22 mouse cellular contexts compared by ENCODE assay signal in the genomic region with DNA sequence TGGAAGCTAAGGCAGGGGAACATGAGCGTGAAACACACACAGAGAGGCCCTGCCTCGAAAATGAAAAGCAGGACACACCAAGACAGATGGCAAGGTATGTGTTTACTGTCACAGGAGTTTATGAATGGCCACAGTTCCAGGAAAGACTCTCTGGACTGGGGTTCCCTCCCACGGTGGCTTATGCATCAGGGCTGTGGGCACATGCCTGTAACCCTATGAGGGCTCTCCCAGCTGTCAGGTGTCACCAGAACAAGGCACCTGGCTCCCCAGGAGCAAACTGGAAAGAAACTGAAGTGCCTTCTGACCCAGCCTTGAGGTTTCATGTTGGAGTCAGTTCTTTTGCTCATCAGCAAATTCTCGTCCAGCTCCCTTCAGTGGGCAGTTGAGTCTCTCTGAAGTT.
A peak's percentile ranks its signal among the peaks of the same experiment; 100 is the strongest.
DNase-seq lines count a peak whose midpoint lies in the region; ATAC-seq and TF ChIP-seq lines count a peak whose summit lies in the region.
"Had no signal": no experiment of that assay in that cellular context is flagged by ENCODE, and none has a peak within 500 bp of the region (broad histone marks: within the 10 kb centered on the region; RNA-seq: fewer than 3 reads in every experiment).

No protein-coding gene starts in this region.

- no peaks in the 10 kb centered on the region for H3K27me3 ChIP-seq in hindbrain, embryonic 10.5 days (ENCODE audit: insufficient read depth, poor library complexity, severe bottlenecking)
- H3K27me3 ChIP-seq in hindbrain, postnatal 0 days (ENCODE audit: insufficient read depth, low read length), result no peaks in the 10 kb centered on the region
- peaks cover 5% of the 10 kb centered on the region; the same call in 1 of the 2 replicates for H3K27me3 ChIP-seq in limb, embryonic 10.5 days (ENCODE audit: low read depth, poor library complexity, severe bottlenecking)
- H3K27me3 ChIP-seq: embryonic facial prominence, embryonic 12.5 days; Patski had no signal

- no peaks in the 10 kb centered on the region for H3K9me3 ChIP-seq in hindbrain, embryonic 10.5 days
- no peaks in the 10 kb centered on the region for H3K9me3 ChIP-seq in hindbrain, postnatal 0 days (ENCODE audit: low read length)
- no peaks in the 10 kb centered on the region for H3K9me3 ChIP-seq in limb, embryonic 10.5 days (replicated peaks)
- H3K9me3 ChIP-seq: embryonic facial prominence, embryonic 10.5 days; embryonic facial prominence, embryonic 12.5 days; forebrain, embryonic 13.5 days; forebrain, embryonic 15.5 days; G1E had no signal

- ATAC-seq in hindbrain, postnatal 0 days, result no peak
- no peak for ATAC-seq in granulocyte monocyte progenitor cell, adult 5-6 weeks (replicated peaks; ENCODE audit: poor library complexity, severe bottlenecking)
- ATAC-seq: activated CD4-positive, CD25-positive, alpha-beta regulatory T cell, adult 4 months; forebrain, embryonic 13.5 days; forebrain, embryonic 15.5 days; forebrain, postnatal 0 days; Patski had no signal

- H3K27ac ChIP-seq in hindbrain, embryonic 10.5 days, result peak overlapping the region; percentile 36
- no peak overlapping the region for H3K27ac ChIP-seq in hindbrain, postnatal 0 days
- H3K27ac ChIP-seq in limb, embryonic 10.5 days, result no peak overlapping the region
- H3K27ac ChIP-seq: embryonic facial prominence, embryonic 10.5 days; embryonic facial prominence, embryonic 12.5 days; forebrain, embryonic 13.5 days; forebrain, embryonic 15.5 days had no signal

- H3K4me3 ChIP-seq in hindbrain, embryonic 10.5 days, result no peak overlapping the region
- H3K4me3 ChIP-seq in hindbrain, postnatal 0 days (ENCODE audit: low read length), result no peak overlapping the region
- no peak overlapping the region for H3K4me3 ChIP-seq in limb, embryonic 10.5 days
- H3K4me3 ChIP-seq: embryonic facial prominence, embryonic 10.5 days; embryonic facial prominence, embryonic 12.5 days; forebrain, embryonic 13.5 days; forebrain, embryonic 15.5 days had no signal

- no peak overlapping the region for H3K9ac ChIP-seq in hindbrain, postnatal 0 days (replicated peaks; ENCODE audit: low read length)
- H3K9ac ChIP-seq: embryonic facial prominence, embryonic 12.5 days; forebrain, embryonic 13.5 days; forebrain, embryonic 15.5 days; forebrain, postnatal 0 days had no signal

- H3K36me3 ChIP-seq in hindbrain, embryonic 10.5 days, result no peaks in the 10 kb centered on the region
- no peaks in the 10 kb centered on the region for H3K36me3 ChIP-seq in hindbrain, postnatal 0 days (ENCODE audit: insufficient read depth, low read length)
- H3K36me3 ChIP-seq in limb, embryonic 10.5 days, result no peaks in the 10 kb centered on the region
- H3K36me3 ChIP-seq: embryonic facial prominence, embryonic 10.5 days; embryonic facial prominence, embryonic 12.5 days; forebrain, embryonic 15.5 days; G1E had no signal

- DNase-seq in heart, adult 11 months, result peak; percentile 73
- no peak for DNase-seq in heart, postnatal 10 days
- DNase-seq in hindbrain, embryonic 10.5 days (ENCODE audit: low spot score), result no peak
- DNase-seq in hindbrain, postnatal 0 days (ENCODE audit: low spot score), result no peak
- peak; percentile 29 for DNase-seq in limb, embryonic 10.5 days (ENCODE audit: low spot score)
- DNase-seq: adrenal gland, adult 8-10 months; adrenal gland, postnatal 25 days; cerebellum, adult 11 months; cerebellum, adult 18-20 months; cerebellum, adult 8-10 months; cerebellum, adult 9-11 months; cerebellum, postnatal 14 days; cerebellum, postnatal 36 days; forebrain, postnatal 0 days had no signal

- no peak for TF ChIP-seq CTCF in hindbrain, postnatal 0 days (IDR thresholded peaks at IDR 0.05; ENCODE audit: low read depth)

- 81% methylated on average over 4 of the region's 4 CpGs for WGBS in hindbrain, embryonic 10.5 days
- WGBS in hindbrain, postnatal 0 days, result 73% methylated on average over 4 of the region's 4 CpGs
- WGBS in limb, embryonic 10.5 days, result 82% methylated on average over 4 of the region's 4 CpGs

- H3K4me1 ChIP-seq in hindbrain, embryonic 10.5 days (replicated peaks), result peaks cover 34% of the 10 kb centered on the region
- peaks cover 8% of the 10 kb centered on the region; the same call in 1 of the 2 replicates for H3K4me1 ChIP-seq in hindbrain, postnatal 0 days (ENCODE audit: insufficient read depth, low read length)
- H3K4me1 ChIP-seq in limb, embryonic 10.5 days, result peaks cover 12% of the 10 kb centered on the region
- H3K4me1 ChIP-seq: forebrain, embryonic 15.5 days had no signal

- intact Hi-C loops in heart, postnatal 10 days (cut with DNase I), result no loop called here

- H3K4me2 ChIP-seq in hindbrain, postnatal 0 days (ENCODE audit: low read depth, low read length), result no peak overlapping the region
- H3K4me2 ChIP-seq: embryonic facial prominence, embryonic 12.5 days; forebrain, embryonic 13.5 days; forebrain, embryonic 15.5 days had no signal

Comparison
In these comparisons a context has a peak if more than half of its experiments do, and no peak if none do; other contexts are left out.
1. DNase-seq: peak in heart, adult 11 months (single experiment) and limb, embryonic 10.5 days (single experiment); none in heart, postnatal 10 days (0 of 2), hindbrain, embryonic 10.5 days (single experiment) and hindbrain, postnatal 0 days (single experiment).